8 mouse cellular contexts compared by ENCODE assay signal in the genomic region with DNA sequence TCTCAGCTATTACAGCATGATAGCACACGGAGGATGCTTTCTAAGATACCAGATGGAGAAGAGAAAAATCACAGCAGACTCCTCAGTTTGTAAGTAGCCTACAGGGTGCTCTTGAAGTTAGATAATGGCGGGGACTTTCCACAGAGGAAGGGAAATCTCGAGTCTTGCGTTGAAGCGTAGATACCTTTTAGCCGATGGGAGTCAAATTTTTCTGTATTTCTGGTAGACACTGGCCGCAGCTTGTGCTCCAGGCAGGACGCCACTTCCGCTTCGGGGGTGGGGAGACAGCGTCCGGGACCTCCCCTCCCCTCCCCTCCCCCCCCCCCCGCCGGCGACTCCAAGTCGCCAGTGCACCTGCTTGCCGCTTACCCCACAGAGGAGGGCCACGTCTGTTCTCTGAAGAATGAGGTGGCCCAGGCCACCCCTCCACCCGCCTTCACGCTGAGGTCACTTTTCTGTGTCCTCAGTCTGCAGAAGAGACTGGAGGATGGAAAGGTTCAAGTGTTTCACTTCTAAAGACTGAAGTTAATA. TPM values are rescaled to one million over a fixed set of nuclear protein-coding genes. Genes with fewer than 3 reads are reported as not detected.
DNase-seq lines count a peak whose midpoint lies in the region; ATAC-seq and TF ChIP-seq lines count a peak whose summit lies in the region.

Eef1a1 (minus strand) TSS at position 262 of the 531 bp plus-strand sequence.

- no peaks in the 10 kb centered on the region for H3K36me3 ChIP-seq in embryonic facial prominence, embryonic 15.5 days
- no peaks in the 10 kb centered on the region for H3K36me3 ChIP-seq in heart, embryonic 13.5 days
- H3K36me3 ChIP-seq in kidney, embryonic 16.5 days (ENCODE audit: insufficient read depth, low read length): no peaks in the 10 kb centered on the region
- no peaks in the 10 kb centered on the region for H3K36me3 ChIP-seq in liver, embryonic 14.5 days (replicated peaks; ENCODE audit: control insufficient read depth, insufficient read depth, low read depth)

- peak within 1 kb of the TSS; percentile 23; the same call in 1 of the 2 replicates for H3K9ac ChIP-seq in embryonic facial prominence, embryonic 15.5 days
- H3K9ac ChIP-seq in heart, embryonic 13.5 days: peak within 1 kb of the TSS; percentile 87
- peak within 1 kb of the TSS; percentile 79 for H3K9ac ChIP-seq in kidney, embryonic 16.5 days (replicated peaks; ENCODE audit: low read length)
- H3K9ac ChIP-seq in liver, embryonic 14.5 days (replicated peaks): no peak within 1 kb of the TSS

- TF ChIP-seq CTCF in liver, embryonic 14.5 days (IDR thresholded peaks at IDR 0.05; ENCODE audit: low read depth): no peak

- peak within 1 kb of the TSS; percentile 48; the same call in 1 of the 2 replicates for H3K27ac ChIP-seq in embryonic facial prominence, embryonic 15.5 days (replicated peaks)
- peak within 1 kb of the TSS; percentile 73 for H3K27ac ChIP-seq in heart, embryonic 13.5 days (replicated peaks)
- H3K27ac ChIP-seq in kidney, embryonic 16.5 days (ENCODE audit: low read length): peak within 1 kb of the TSS; percentile 73
- no peak within 1 kb of the TSS for H3K27ac ChIP-seq in liver, embryonic 14.5 days

- peak within 1 kb of the TSS; percentile 45 for H3K4me3 ChIP-seq in embryonic facial prominence, embryonic 15.5 days (replicated peaks)
- H3K4me3 ChIP-seq in heart, embryonic 13.5 days: peak within 1 kb of the TSS; percentile 59
- H3K4me3 ChIP-seq in kidney, embryonic 16.5 days (ENCODE audit: low read length): peak within 1 kb of the TSS; percentile 54
- H3K4me3 ChIP-seq in liver, embryonic 14.5 days (ENCODE audit: insufficient read depth in 1 of 2, low read depth in 2 of 2, low read length in 2 of 2): peak within 1 kb of the TSS; percentile 19 to 32

- H3K4me1 ChIP-seq in embryonic facial prominence, embryonic 15.5 days: no peaks in the 10 kb centered on the region; the same call in 1 of the 2 replicates
- peaks cover 12% of the 10 kb centered on the region; the same call in 1 of the 2 replicates for H3K4me1 ChIP-seq in heart, embryonic 13.5 days
- no peaks in the 10 kb centered on the region for H3K4me1 ChIP-seq in kidney, embryonic 16.5 days (ENCODE audit: insufficient read depth, low read length)
- 0 out of 4 replicates have a peak, but pooled peaks cover 0 to 2% of the 10 kb centered on the region in 2 experiments for H3K4me1 ChIP-seq in liver, embryonic 14.5 days (replicated peaks; ENCODE audit: control insufficient read depth in 2 of 2, insufficient read depth in 2 of 2, low read length in 1 of 2)

- no peaks in the 10 kb centered on the region for H3K9me3 ChIP-seq in embryonic facial prominence, embryonic 15.5 days (replicated peaks)
- H3K9me3 ChIP-seq in heart, embryonic 13.5 days: no peaks in the 10 kb centered on the region
- H3K9me3 ChIP-seq in kidney, embryonic 16.5 days (ENCODE audit: low read length): no peaks in the 10 kb centered on the region
- no peaks in the 10 kb centered on the region for H3K9me3 ChIP-seq in liver, embryonic 14.5 days (ENCODE audit: control insufficient read depth, low read length)

- DNase-seq in CD4-positive helper T cell, adult 2 months (ENCODE audit: low read depth, low spot score): peak; percentile 73
- DNase-seq in adrenal gland, postnatal 14 days: peak; percentile 87
- DNase-seq in liver, embryonic 14.5 days (ENCODE audit: low read depth in 3 of 3, low spot score in 3 of 3): no peak
- DNase-seq in neural tube, embryonic 10.5 days (ENCODE audit: extremely low spot score, low spot score): peak; percentile 52
- peak; percentile 49 for DNase-seq in thymus, postnatal 0 days (ENCODE audit: low spot score)

- no peaks in the 10 kb centered on the region for H3K27me3 ChIP-seq in embryonic facial prominence, embryonic 15.5 days
- H3K27me3 ChIP-seq in heart, embryonic 13.5 days (replicated peaks): no peaks in the 10 kb centered on the region
- no peaks in the 10 kb centered on the region for H3K27me3 ChIP-seq in kidney, embryonic 16.5 days (ENCODE audit: insufficient read depth, low read length)
- H3K27me3 ChIP-seq in liver, embryonic 14.5 days (ENCODE audit: control insufficient read depth, insufficient read depth, low read length): no peaks in the 10 kb centered on the region

- H3K4me2 ChIP-seq in embryonic facial prominence, embryonic 15.5 days (replicated peaks): peak within 1 kb of the TSS; percentile 70
- peak within 1 kb of the TSS; percentile 79 for H3K4me2 ChIP-seq in heart, embryonic 13.5 days
- peak within 1 kb of the TSS; percentile 72 for H3K4me2 ChIP-seq in kidney, embryonic 16.5 days (replicated peaks; ENCODE audit: low read depth, low read length)
- peak within 1 kb of the TSS; percentile 57 for H3K4me2 ChIP-seq in liver, embryonic 14.5 days (ENCODE audit: low read depth)

- 0 out of 2 replicates have a peak, but pooled peaks have one; percentile 20 for ATAC-seq in embryonic facial prominence, embryonic 15.5 days (ENCODE audit: insufficient number of reproducible peaks, low FRiP score, low TSS enrichment, low read depth)
- ATAC-seq in heart, embryonic 13.5 days (ENCODE audit: extremely low read depth, insufficient number of reproducible peaks, low FRiP score, low TSS enrichment): no peak
- ATAC-seq in kidney, embryonic 16.5 days (ENCODE audit: low FRiP score, low TSS enrichment): peak; percentile 78
- peak; percentile 25; the same call in 1 of the 2 replicates for ATAC-seq in liver, embryonic 14.5 days (ENCODE audit: insufficient read depth)

- TF ChIP-seq EP300 in liver, embryonic 14.5 days (IDR thresholded peaks at IDR 0.05; ENCODE audit: low read depth): no peak

- 2% methylated on average over 16 of the region's 20 CpGs for WGBS in embryonic facial prominence, embryonic 15.5 days
- WGBS in heart, embryonic 13.5 days: 2% methylated on average over 18 of the region's 20 CpGs
- WGBS in kidney, embryonic 16.5 days: under 1% methylated on average over 17 of the region's 20 CpGs
- 2% methylated on average over 20 of the region's 20 CpGs for WGBS in liver, embryonic 14.5 days (ENCODE audit: insufficient replicate concordance)

RNA-seq across cellular contexts. Expression of gene Eef1a1, which starts in this region (rescaled TPM):
- 6,863 and 7,423 TPM in 2 replicates for total RNA-seq in adrenal gland, postnatal 14 days (2021)
- polyA plus RNA-seq in embryonic facial prominence, embryonic 15.5 days (2015; fragmentation: Nextera tagmentation; extraction: Ambion mirVana): 5,028 and 5,329 TPM in 2 replicates
- 3,078 and 3,363 TPM in 2 replicates for polyA plus RNA-seq in heart, embryonic 13.5 days (2015; fragmentation: Nextera tagmentation; extraction: Ambion mirVana)
- polyA plus RNA-seq in kidney, embryonic 16.5 days (2015; fragmentation: Nextera tagmentation; extraction: Ambion mirVana): 5,008 and 5,126 TPM in 2 replicates
- polyA plus RNA-seq in liver, embryonic 14.5 days (2012; rRNA removed): 2,579 and 4,315 TPM in 2 replicates
- 2,316 and 2,621 TPM in 2 replicates for polyA plus RNA-seq in liver, embryonic 14.5 days (2014; fragmentation: Nextera tagmentation; extraction: Ambion mirVana)
- 3,927 and 4,011 TPM in 2 replicates for polyA plus RNA-seq in thymus, postnatal 0 days (2015; fragmentation: Nextera tagmentation; extraction: Ambion mirVana)

Comparison
In these comparisons a context has a peak if more than half of its experiments do, and no peak if none do; other contexts are left out.
1. DNase-seq: peak in CD4-positive helper T cell, adult 2 months (single experiment), adrenal gland, postnatal 14 days (single experiment), neural tube, embryonic 10.5 days (single experiment) and thymus, postnatal 0 days (single experiment); none in liver, embryonic 14.5 days (0 of 3).
2. Peak in every context shown above with its lines, with median percentiles within 50 percentile points of each other: H3K4me2 ChIP-seq and H3K4me3 ChIP-seq.